Mouse (Mus musculus) kidney, adult 2 months (tissue): Measurements from ENCODE around the gene Creb3l2. TPM values are rescaled to one million over a fixed set of nuclear protein-coding genes. Genes with fewer than 3 reads are reported as not detected.

Experiments used
- DNase-seq: peaks from one replicate; pipeline ENCODE4 v3.0.0; 2021
- H3K27ac ChIP-seq: fragments of 200-500 bp; 2 replicates; pipeline ENCODE4 v1.5.1; 2012; ENCODE audit warnings: low read depth, low read length, control low read depth, inconsistent platforms; ENCODE audit not compliant: insufficient read depth
- H3K27me3 ChIP-seq: fragments of 200-500 bp; replicated peaks from 2 replicates; pipeline ENCODE4 v1.6.1; 2012; ENCODE audit warnings: mild to moderate bottlenecking, moderate library complexity, low read length, inconsistent platforms; ENCODE audit not compliant: control insufficient read depth, insufficient read depth
- H3K36me3 ChIP-seq: fragments of 200-500 bp; 2 replicates; pipeline ENCODE4 v1.6.1; 2012; ENCODE audit warnings: mild to moderate bottlenecking, moderate library complexity, low read length, inconsistent platforms; ENCODE audit not compliant: control insufficient read depth, insufficient read depth
- H3K4me1 ChIP-seq: fragments of 200-500 bp; 2 replicates; pipeline ENCODE4 v1.6.1; 2011; ENCODE audit warnings: low read length; ENCODE audit not compliant: control insufficient read depth, insufficient read depth
- H3K4me3 ChIP-seq: fragments of 200-500 bp; 2 replicates; pipeline ENCODE4 v1.5.1; 2011; ENCODE audit warnings: mild to moderate bottlenecking, low read depth, low read length, control low read depth; ENCODE audit not compliant: insufficient read depth
- CTCF ChIP-seq: fragments of 200-500 bp; conservative IDR thresholded peaks from 2 replicates; pipeline ENCODE4 v1.5.1; 2011; ENCODE audit warnings: low read depth, mild to moderate bottlenecking, control low read depth, low read length, moderate library complexity, mixed read lengths; ENCODE audit not compliant: insufficient read depth, insufficient read length
- POLR2A ChIP-seq: fragments of 200-500 bp; IDR thresholded peaks from one replicate; pipeline ENCODE4 v1.6.1; 2011; ENCODE audit warnings: low read depth, low read length, control low read depth
- WGBS: fragments of 180-500 bp; shearing (Covaris S2); methylation state at CpG from one replicate; pipeline ENCODE4 v1.1.7; 2018; 5-methylcytosine and 5-hydroxymethylcytosine counted together
- polyA plus RNA-seq: library from polyadenylated mRNA; depleted of rRNA; stranded (reverse); fragments of >200 nt; gene quantifications from 2 replicates; pipeline ENCODE4 v1.2.3, GENCODE M21; 2012

Gene Creb3l2
- polyA plus RNA-seq, 1 experiment: 25.0 TPM

- H3K27ac ChIP-seq: no peak overlapping the region
- TF ChIP-seq CTCF: no peak
- no peak for TF ChIP-seq POLR2A
- H3K27me3 ChIP-seq: no peaks in the 10 kb centered on the region
- no peaks in the 10 kb centered on the region for H3K36me3 ChIP-seq
- no peaks in the 10 kb centered on the region for H3K4me1 ChIP-seq
- no peak overlapping the region for H3K4me3 ChIP-seq
- no peak for DNase-seq
These were observed 126.5 kb downstream of the Creb3l2 start for GRCm38 (mm10) chr6:37315440-37315839.

- Histone ChIP-seq H3K36me3 (no peaks in the 10 kb centered on the region), H3K27ac (no peak overlapping the region), H3K4me1 (no peaks in the 10 kb centered on the region), H3K4me3 (no peak overlapping the region), H3K27me3 (no peaks in the 10 kb centered on the region)
- TF ChIP-seq CTCF (no peak), POLR2A (no peak)
- no peak for DNase-seq
- WGBS: 80% methylated on average over 4 of the region's 4 CpGs
These were observed 131.3 kb downstream of the Creb3l2 start for GRCm38 (mm10) chr6:37310601-37311000.

- Histone ChIP-seq H3K4me3 (no peak overlapping the region), H3K27me3 (no peaks in the 10 kb centered on the region; the same call in 1 of the 2 replicates), H3K36me3 (no peaks in the 10 kb centered on the region), H3K4me1 (no peaks in the 10 kb centered on the region), H3K27ac (no peak overlapping the region)
- DNase-seq: no peak
- TF ChIP-seq POLR2A (no peak), CTCF (no peak)
- 97% methylated on average over 1 of the region's 1 CpGs for WGBS
These were observed 135.3 kb downstream of the Creb3l2 start for GRCm38 (mm10) chr6:37306616-37307015.

GRCm38 (mm10) chr6:37300492-37300891 is 141.5 kb downstream of the Creb3l2 start:
- Histone ChIP-seq H3K27ac (no peak overlapping the region), H3K4me3 (no peak overlapping the region), H3K27me3 (peaks cover 6% of the 10 kb centered on the region; the same call in 1 of the 2 replicates), H3K36me3 (no peaks in the 10 kb centered on the region), H3K4me1 (no peaks in the 10 kb centered on the region)
- WGBS: 15% methylated on average over 13 of the region's 13 CpGs
- DNase-seq: no peak
- no peak for TF ChIP-seq CTCF
- TF ChIP-seq POLR2A: no peak

GRCm38 (mm10) chr6:37299562-37300390 is 142.2 kb downstream of the Creb3l2 start, which contains the start of gene Dgki:
Gene Dgki (minus strand): TSS chr6:37300184.
- no peaks in the 10 kb centered on the region for H3K4me1 ChIP-seq
- peaks cover 6% of the 10 kb centered on the region; the same call in 1 of the 2 replicates for H3K27me3 ChIP-seq
- H3K4me3 ChIP-seq: peak within 1 kb of the TSS; percentile 52; the same call in 1 of the 2 replicates
- no peaks in the 10 kb centered on the region for H3K36me3 ChIP-seq
- DNase-seq: peak; percentile 4
- H3K27ac ChIP-seq: no peak within 1 kb of the TSS
- WGBS: 2% methylated on average over 65 of the region's 65 CpGs
- no peak for TF ChIP-seq CTCF
- TF ChIP-seq POLR2A: no peak

GRCm38 (mm10) chr6:37298982-37299381 is 143.0 kb downstream of the Creb3l2 start:
- 34% methylated on average over 4 of the region's 4 CpGs for WGBS
- H3K4me3 ChIP-seq: no peak overlapping the region
- H3K27me3 ChIP-seq: peaks cover 6% of the 10 kb centered on the region; the same call in 1 of the 2 replicates
- DNase-seq: no peak
- no peak overlapping the region for H3K27ac ChIP-seq
- H3K4me1 ChIP-seq: no peaks in the 10 kb centered on the region
- H3K36me3 ChIP-seq: no peaks in the 10 kb centered on the region
- TF ChIP-seq CTCF (no peak), POLR2A (no peak)

GRCm38 (mm10) chr6:37297744-37298482 is 144.0 kb downstream of the Creb3l2 start:
- 69% methylated on average over 8 of the region's 8 CpGs for WGBS
- no peak overlapping the region for H3K27ac ChIP-seq
- H3K27me3 ChIP-seq: peaks cover 6% of the 10 kb centered on the region; the same call in 1 of the 2 replicates
- DNase-seq: no peak
- no peaks in the 10 kb centered on the region for H3K4me1 ChIP-seq
- no peak overlapping the region for H3K4me3 ChIP-seq
- H3K36me3 ChIP-seq: no peaks in the 10 kb centered on the region
- TF ChIP-seq CTCF: no peak
- TF ChIP-seq POLR2A: no peak
